Mouse (Mus musculus) olfactory bulb, adult 2 months (tissue): ENCODE measurements around the gene Arl15. TPM values are rescaled to one million over a fixed set of nuclear protein-coding genes. Genes with fewer than 3 reads are reported as not detected.

ENCODE experiments used
- H3K27ac ChIP-seq: fragments of 200-500 bp; 2 replicates; pipeline ENCODE4 v1.5.1; 2012; ENCODE audit warnings: low read depth, low read length; ENCODE audit not compliant: insufficient read depth
- H3K4me1 ChIP-seq: fragments of 200-500 bp; 2 replicates; pipeline ENCODE4 v1.6.1; 2012; ENCODE audit warnings: low read length; ENCODE audit not compliant: control insufficient read depth, insufficient read depth
- H3K4me3 ChIP-seq: fragments of 200-500 bp; 2 replicates; pipeline ENCODE4 v1.5.1; 2012; ENCODE audit warnings: mild to moderate bottlenecking, low read depth, low read length, moderate library complexity; ENCODE audit not compliant: insufficient read depth
- CTCF ChIP-seq: fragments of 200-500 bp; IDR thresholded peaks from 2 replicates; pipeline ENCODE4 v1.5.1; 2012; ENCODE audit warnings: low read depth, mild to moderate bottlenecking, low read length, moderate library complexity; ENCODE audit not compliant: insufficient read depth
- POLR2A ChIP-seq: fragments of 200-500 bp; IDR thresholded peaks from 2 replicates; pipeline ENCODE4 v1.6.1; 2012; ENCODE audit warnings: mild to moderate bottlenecking, low read depth, low read length, moderate library complexity; ENCODE audit not compliant: insufficient read depth
- WGBS: fragments of 180-500 bp; shearing (Covaris S2); methylation state at CpG from one replicate; pipeline ENCODE4 v1.1.7; 2018; 5-methylcytosine and 5-hydroxymethylcytosine counted together
- polyA plus RNA-seq: library from polyadenylated mRNA; stranded (reverse); fragments of >200 nt; gene quantifications from 2 replicates; pipeline ENCODE4 v1.2.4, GENCODE M21; 2012; ENCODE audit warnings: low replicate concordance; ENCODE audit not compliant: missing spikeins, insufficient read depth, insufficient read length

The Arl15 gene
- polyA plus RNA-seq, 1 experiment: not detected

DNA sequence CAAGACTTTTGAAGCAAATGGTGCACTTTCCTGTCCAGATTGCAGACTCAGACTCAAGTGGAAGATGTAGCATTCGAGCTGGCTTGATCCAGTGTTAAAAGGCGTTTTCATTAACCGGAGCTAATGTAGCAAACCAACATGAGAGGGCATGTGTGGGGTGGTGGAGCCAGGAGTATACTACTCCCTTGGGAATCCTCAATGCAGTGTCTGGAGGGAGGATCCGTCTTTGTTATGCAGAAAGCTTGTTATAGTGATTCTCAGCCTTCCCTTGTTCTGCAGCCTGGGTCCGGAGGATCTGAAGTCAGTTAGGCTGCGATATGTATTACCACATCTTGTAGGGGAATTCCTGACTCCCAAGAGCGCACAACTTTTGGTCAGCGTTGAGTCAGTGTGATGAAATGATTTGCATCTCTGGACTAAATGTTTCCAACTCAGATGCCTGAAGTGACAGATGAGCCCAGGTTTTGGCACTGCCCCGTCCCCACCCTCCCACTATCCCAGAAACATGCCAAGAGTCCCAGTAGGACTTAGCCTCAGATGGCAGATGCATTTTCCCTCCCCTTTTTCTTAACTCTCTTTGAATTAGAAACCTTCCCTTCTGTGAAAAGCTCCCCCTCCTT is 363.9 kb downstream of the Arl15 start:
- TF ChIP-seq CTCF (no peak), POLR2A (no peak)
- no peak overlapping the region for H3K4me3 ChIP-seq
- no peaks in the 10 kb centered on the region for H3K4me1 ChIP-seq
- H3K27ac ChIP-seq: no peak overlapping the region
- WGBS: 95% methylated on average over 9 of the region's 9 CpGs

DNA sequence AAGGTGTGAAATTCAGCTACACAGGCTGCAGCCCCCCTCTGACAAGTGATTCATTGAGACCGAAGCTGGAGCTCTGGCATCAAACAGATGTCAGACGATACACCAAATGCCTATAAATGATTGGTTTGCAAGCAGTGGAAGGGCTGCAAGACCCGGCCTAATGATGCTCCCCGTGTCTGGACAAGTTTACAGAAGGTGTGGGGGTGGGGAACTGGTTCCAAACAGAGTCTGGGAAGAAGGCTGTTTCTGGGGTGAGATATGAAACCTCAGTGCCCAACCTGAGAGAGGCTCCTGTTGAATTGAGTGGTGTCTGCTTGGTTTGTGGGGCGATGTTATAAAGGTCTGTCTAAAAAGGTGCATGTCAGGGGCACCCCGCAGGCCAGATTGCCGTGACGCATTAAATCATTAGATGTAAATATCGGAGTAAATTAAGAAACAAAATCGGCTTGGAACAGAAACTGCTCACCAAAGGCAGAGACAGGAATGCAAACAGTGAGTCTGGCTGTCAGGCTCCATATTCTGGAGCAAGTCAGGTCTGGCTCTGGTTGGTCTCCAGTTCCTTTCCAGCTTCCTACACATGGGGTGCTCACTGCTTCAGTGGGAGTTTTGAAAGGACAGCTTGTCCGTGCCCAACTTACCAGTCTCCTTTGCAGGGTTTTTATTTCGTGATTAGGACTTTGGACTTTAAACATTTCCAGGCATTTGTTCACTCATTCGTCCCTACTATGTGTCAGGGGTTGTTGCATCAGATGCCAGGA is 365.5 kb downstream of the Arl15 start:
- TF ChIP-seq CTCF (no peak), POLR2A (no peak)
- H3K4me1 ChIP-seq: no peaks in the 10 kb centered on the region
- H3K27ac ChIP-seq: no peak overlapping the region
- no peak overlapping the region for H3K4me3 ChIP-seq
- WGBS: 80% methylated on average over 13 of the region's 13 CpGs

DNA sequence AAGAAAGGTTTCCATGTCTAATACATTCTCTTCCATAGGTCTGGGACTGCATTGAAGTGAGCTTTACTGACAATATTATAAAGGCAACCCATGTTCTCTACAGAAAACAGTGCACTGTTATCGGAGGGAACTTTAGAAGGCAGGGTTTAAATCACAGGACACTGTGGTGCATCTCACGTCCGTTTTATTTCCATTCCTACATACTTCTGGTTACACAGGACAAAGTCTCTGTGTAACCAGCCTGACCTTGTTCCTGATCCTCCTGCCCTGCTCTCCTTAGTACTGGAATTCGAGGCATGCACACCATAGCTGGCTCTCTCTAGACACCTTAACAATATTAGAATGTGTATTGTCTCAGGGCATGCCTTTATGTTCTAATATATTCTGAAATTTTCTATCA is 368.4 kb downstream of the Arl15 start:
- 88% methylated on average over 4 of the region's 4 CpGs for WGBS
- H3K4me1 ChIP-seq: no peaks in the 10 kb centered on the region
- TF ChIP-seq CTCF (no peak), POLR2A (no peak)
- H3K4me3 ChIP-seq: no peak overlapping the region
- no peak overlapping the region for H3K27ac ChIP-seq

DNA sequence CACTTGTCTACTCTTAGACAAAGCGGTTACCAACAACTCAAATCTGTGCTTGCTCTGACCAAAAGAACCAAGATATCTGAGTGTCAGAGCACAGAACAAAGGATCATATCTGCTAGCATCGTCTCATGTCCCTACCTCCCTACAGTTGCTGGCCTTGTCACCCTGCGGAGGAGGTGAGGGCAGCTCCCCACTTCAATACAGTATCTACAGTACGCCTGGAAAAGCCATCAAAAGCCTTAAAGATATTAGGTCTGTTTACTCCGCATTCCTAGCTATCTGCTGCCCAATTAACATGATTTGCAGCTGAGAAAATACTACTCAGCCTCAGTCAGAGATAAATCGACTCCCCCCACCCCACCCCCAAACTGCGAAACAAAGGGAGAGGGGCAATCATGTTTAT is 371.3 kb downstream of the Arl15 start:
- H3K4me3 ChIP-seq: no peak overlapping the region
- no peak overlapping the region for H3K27ac ChIP-seq
- no peaks in the 10 kb centered on the region for H3K4me1 ChIP-seq
- 88% methylated on average over 7 of the region's 7 CpGs for WGBS
- TF ChIP-seq CTCF: no peak
- TF ChIP-seq POLR2A: no peak

DNA sequence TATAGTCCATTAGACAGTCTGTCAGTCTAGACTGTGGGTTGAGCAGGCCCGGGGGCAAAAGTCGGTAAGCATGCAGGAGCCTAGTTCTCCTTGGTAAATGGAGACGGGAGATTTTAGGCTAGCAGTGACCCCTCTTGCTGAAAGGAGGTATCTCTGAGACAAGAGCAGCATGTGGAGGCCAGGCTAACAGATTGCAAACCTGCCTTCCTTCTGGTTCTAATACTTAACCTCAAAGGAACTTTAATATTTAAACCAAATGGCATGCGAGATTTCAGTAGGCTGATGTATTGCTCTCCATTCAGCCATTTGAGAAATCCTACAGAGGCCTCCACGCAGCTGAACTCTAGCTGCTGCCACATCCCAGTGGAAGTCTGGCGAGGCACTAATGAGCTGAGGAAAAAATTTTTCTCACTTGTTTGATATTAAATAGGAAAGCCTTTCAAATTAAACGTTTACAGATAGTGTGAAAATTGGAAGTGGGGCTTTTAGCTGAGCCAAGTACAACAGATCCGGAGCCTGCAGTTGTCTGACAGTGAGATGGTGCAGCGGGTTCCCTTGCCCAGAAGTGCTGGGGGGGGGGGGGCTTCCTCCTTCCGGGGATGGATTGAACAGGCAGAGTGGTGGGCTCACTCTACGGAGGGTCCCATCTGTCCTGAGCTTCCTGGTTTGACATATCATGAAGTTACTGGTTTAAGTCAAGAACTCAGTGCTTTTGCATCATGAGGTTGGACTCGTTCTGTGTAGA is 372.3 kb downstream of the Arl15 start:
- Histone ChIP-seq H3K4me3 (no peak overlapping the region), H3K4me1 (no peaks in the 10 kb centered on the region), H3K27ac (no peak overlapping the region)
- 74% methylated on average over 12 of the region's 12 CpGs for WGBS
- TF ChIP-seq POLR2A (no peak), CTCF (no peak)

DNA sequence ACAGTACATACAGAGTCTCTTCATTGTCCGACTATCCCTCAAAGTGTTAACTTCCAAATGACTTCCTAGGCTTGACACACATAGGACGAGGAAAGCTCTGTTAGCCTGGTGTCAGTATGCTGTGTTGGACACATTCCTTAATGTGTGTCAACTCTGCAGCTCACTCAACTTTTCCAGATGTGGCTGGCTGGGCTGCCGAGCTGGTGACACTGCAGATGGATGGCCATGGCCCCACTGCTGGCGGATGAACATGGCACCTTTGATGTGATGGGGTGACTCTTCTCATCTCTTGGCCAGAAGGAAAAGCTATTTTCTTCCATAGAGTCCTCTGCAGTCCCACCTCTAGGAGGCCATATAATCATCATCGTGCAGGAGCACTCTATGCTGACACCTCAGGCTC is 375.8 kb downstream of the Arl15 start:
- Histone ChIP-seq H3K4me1 (no peaks in the 10 kb centered on the region), H3K4me3 (no peak overlapping the region), H3K27ac (no peak overlapping the region)
- WGBS: 88% methylated on average over 5 of the region's 5 CpGs
- TF ChIP-seq POLR2A: no peak
- TF ChIP-seq CTCF: no peak

DNA sequence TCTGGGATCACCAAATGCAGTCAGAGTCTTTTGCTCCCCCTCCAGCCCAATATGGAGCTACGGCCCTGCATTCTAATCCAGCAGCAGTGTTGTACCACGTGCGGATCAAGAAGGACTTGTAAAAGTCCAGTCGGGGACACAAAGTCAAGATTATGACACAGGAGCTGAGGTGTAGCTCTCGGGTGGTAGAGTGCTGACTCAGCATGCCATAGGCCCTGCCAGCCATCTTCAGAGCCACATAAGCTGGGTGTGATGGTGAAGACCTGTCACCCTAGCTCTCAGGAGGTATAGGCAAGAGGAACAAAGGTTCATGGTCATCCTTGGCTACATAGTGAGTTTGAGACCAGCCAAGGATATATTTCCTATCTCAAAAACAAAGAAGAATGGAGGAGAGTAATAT is 377.2 kb downstream of the Arl15 start:
- whole genome bisulfite sequencing: 95% methylated on average over 5 of the region's 5 CpGs
- TF ChIP-seq POLR2A (no peak), CTCF (no peak)
- no peaks in the 10 kb centered on the region for H3K4me1 ChIP-seq
- H3K27ac ChIP-seq: no peak overlapping the region
- H3K4me3 ChIP-seq: no peak overlapping the region

DNA sequence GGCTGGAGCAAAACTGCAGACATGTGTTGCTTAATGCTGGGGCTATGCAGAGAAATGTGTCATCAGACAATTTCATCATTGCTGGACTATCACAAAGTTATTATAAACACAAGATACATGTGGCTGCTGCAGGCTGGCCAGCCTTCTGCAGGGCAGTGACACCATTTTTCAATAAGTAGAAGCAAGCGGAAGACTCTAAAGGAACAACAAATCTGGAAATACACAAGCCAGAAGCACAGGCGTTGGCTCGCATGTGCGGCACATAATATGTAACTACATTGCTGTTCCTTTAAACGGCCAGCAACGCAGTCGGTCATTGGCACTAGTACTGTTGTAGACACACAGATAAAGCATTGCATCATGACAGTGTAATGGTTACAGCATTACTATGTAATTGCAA is 393.8 kb downstream of the Arl15 start:
- TF ChIP-seq POLR2A (no peak), CTCF (no peak)
- Histone ChIP-seq H3K4me3 (no peak overlapping the region), H3K4me1 (no peaks in the 10 kb centered on the region), H3K27ac (no peak overlapping the region)
- 98% methylated on average over 7 of the region's 7 CpGs for whole genome bisulfite sequencing

DNA sequence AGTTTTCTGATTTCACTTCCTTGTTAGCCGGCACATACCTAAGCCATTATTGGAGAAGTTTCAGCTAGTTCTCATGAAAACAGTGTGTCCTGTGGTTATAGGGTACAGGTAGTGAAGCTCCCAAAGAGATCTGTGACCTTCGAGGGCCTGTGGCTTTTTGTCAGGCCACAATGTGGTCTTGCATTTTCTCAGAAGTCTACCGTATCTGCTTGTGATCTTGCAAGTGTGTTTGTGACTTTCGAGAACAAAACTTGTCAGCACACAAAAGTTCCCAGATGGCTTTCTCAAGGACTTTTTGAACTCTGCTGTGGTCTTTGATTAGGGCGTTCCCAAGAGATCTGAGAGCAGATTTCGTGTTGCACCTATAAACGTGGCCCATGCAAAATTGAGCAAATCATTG is 394.5 kb downstream of the Arl15 start:
- no peaks in the 10 kb centered on the region for H3K4me1 ChIP-seq
- 94% methylated on average over 7 of the region's 7 CpGs for WGBS
- no peak overlapping the region for H3K4me3 ChIP-seq
- TF ChIP-seq POLR2A: no peak
- TF ChIP-seq CTCF: no peak
- H3K27ac ChIP-seq: no peak overlapping the region
